Mouse (Mus musculus) intestine, embryonic 14.5 days (tissue): Measurements from ENCODE around the gene Abcf3. TPM values are rescaled to one million over a fixed set of nuclear protein-coding genes. Genes with fewer than 3 reads are reported as not detected.
A peak's percentile ranks its signal among the peaks of the same experiment; 100 is the strongest.

Source experiments
- ATAC-seq: fragments of 200-750 bp; cut with Nextera tagmentation; replicated peaks from 2 replicates; pipeline ENCODE4 v1.8.0; 2017; ENCODE audit warnings: low read depth, moderate number of reproducible peaks, moderate TSS enrichment, moderate library complexity; ENCODE audit not compliant: low FRiP score, low TSS enrichment
- DNase-seq: peaks from one replicate; pipeline ENCODE4 v3.0.0-alpha.2; 2018; ENCODE audit warnings: low spot score
- H3K27ac ChIP-seq: fragments of 300-500 bp; sonication (generic); 2 replicates; pipeline ENCODE4 v1.5.1; 2014; ENCODE audit warnings: low read depth, mild to moderate bottlenecking, control low read depth
- H3K27me3 ChIP-seq: fragments of 300-500 bp; sonication (generic); replicated peaks from 2 replicates; pipeline ENCODE4 v1.6.1; 2014; ENCODE audit warnings: low read length, control low read depth; ENCODE audit not compliant: control insufficient read depth, insufficient read depth
- H3K36me3 ChIP-seq: fragments of 300-500 bp; sonication (generic); 2 replicates; pipeline ENCODE4 v1.6.1; 2014; ENCODE audit warnings: low read length, control low read depth; ENCODE audit not compliant: control insufficient read depth, insufficient read depth
- H3K4me1 ChIP-seq: fragments of 300-500 bp; sonication (generic); replicated peaks from 2 replicates; pipeline ENCODE4 v1.6.1; 2014; ENCODE audit warnings: low read length, control low read depth, mixed read lengths; ENCODE audit not compliant: control insufficient read depth, insufficient read depth
- H3K4me2 ChIP-seq: fragments of 300-500 bp; sonication (generic); 2 replicates; pipeline ENCODE4 v1.6.1; 2014; ENCODE audit warnings: low read length
- H3K4me3 ChIP-seq: fragments of 300-500 bp; sonication (generic); 2 replicates; pipeline ENCODE4 v1.5.1; 2014; ENCODE audit warnings: low read depth, low read length, control low read depth, mixed read lengths
- H3K9ac ChIP-seq: fragments of 300-500 bp; sonication (generic); 2 replicates; pipeline ENCODE4 v1.6.1; 2014; ENCODE audit warnings: mild to moderate bottlenecking, low read length
- H3K9me3 ChIP-seq: fragments of 300-500 bp; sonication (generic); 2 replicates; pipeline ENCODE4 v1.6.1; 2016; ENCODE audit warnings: low read length, control low read depth; ENCODE audit not compliant: control insufficient read depth
- WGBS: fragments of 180-500 bp; shearing (Covaris S2); extraction: QIAGEN DNeasy Blood & Tissue Kit; methylation state at CpG from one replicate; pipeline ENCODE4 v1.1.7; 2014; 5-methylcytosine and 5-hydroxymethylcytosine counted together
- polyA plus RNA-seq: library from polyadenylated mRNA; unstranded; fragments of >200 nt; fragmentation: Nextera tagmentation; extraction: Ambion mirVana; gene quantifications from 2 replicates; pipeline ENCODE4 v1.2.1, GENCODE M21; 2014

Gene Abcf3
- polyA plus RNA-seq, result 47.9 and 55.5 TPM in 2 replicates

DNA sequence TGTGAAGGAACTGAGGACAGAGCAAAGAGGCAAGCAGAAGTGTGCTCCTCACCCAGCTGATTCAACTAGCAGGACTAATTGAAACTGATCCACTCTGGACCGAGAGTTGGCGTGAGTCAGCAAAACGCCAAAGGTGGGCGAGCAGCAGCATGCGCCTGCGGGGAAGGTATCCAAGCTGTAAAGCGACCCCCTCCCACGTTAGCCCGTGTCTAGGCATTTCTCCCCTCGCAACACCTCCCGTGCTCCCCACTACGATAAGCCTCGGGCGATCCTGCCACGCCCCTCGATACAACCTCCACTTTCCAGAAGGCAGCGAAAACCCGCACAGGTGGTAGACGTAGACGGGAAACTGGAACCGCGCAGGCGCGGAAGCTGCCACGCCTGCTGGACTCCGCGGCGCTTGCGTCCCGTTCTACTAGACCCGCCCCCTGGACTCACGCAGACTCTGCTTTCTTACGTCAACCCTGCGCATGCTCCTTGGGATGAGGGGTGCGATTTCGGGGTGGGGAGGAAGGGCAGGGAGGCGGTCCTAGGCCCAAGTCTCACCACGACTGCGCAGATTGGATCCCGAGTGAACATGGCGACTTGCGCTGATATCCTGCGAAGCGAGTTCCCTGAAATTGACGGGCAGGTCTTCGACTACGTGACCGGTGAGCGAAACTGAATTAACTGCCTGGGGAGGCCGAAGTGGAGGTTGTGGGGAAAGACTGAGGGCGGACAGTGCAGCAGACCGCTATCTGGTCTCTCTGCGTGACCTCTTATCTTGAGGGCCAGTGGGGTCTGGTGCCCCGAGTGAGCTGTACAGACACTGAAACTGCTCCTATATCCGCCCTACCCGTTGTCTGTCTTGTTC is at the start of gene Abcf3:
Gene Abcf3 (plus strand): TSS at position 482 of the 853 bp plus-strand sequence.
- Histone ChIP-seq H3K36me3 (peaks cover 63% of the 10 kb centered on the region), H3K4me3 (peak within 1 kb of the TSS; percentile 95), H3K27me3 (no peaks in the 10 kb centered on the region), H3K9ac (peak within 1 kb of the TSS; percentile 75), H3K4me2 (peak within 1 kb of the TSS; percentile 97), H3K4me1 (peaks cover 11% of the 10 kb centered on the region), H3K9me3 (no peaks in the 10 kb centered on the region), H3K27ac (peak within 1 kb of the TSS; percentile 34)
- under 1% methylated on average over 56 of the region's 56 CpGs for WGBS
- ATAC-seq (peak; percentile 96), DNase-seq (peak; percentile 93)

DNA sequence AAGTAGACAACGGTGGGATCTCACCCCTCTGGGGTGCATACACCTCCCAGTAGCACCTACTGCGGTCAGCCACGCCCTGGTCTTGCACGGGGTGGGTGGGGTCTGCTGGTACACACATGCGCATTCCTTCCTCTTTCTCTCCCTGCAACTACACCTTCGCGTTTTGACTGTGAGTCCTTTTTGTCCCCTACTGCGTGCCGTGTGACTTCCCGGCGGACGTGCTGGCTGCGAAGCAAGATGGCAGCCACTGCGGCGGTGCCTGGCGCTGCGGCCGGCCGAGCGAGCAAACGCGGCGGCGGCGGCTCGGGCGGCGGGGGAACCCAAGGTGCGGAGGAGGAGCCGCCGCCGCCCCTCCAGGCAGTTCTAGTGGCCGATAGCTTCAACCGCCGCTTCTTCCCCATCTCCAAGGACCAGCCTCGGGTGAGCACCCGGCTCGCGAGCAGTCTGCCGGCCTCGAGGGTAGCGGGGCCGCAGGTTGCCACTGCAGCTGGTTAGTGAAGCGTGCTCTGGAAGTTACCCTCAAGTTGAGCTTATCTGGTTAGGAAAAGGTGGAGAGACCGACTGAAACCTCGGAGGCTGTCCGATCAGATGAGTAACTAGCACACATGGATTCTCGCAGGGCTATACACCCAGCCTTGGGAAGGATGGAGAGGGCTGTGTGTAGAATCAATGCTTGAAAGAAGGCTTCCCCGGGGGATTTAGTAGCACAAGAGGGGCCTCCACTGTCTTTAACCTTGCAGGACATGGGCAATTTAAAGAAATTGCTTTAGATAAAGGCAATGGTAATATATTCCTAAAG is 49.5 kb upstream of the Abcf3 start, which contains the start of gene Eif2b5:
Gene Eif2b5 (plus strand): TSS at position 141 of the 799 bp plus-strand sequence.
- Histone ChIP-seq H3K4me3 (peak within 1 kb of the TSS; percentile 100), H3K27ac (peak within 1 kb of the TSS; percentile 62; the same call in 1 of the 2 replicates), H3K9ac (peak within 1 kb of the TSS; percentile 85), H3K36me3 (peaks cover 36% of the 10 kb centered on the region), H3K9me3 (no peaks in the 10 kb centered on the region), H3K4me2 (peak within 1 kb of the TSS; percentile 89), H3K4me1 (no peaks in the 10 kb centered on the region; the same call in 1 of the 2 replicates), H3K27me3 (no peaks in the 10 kb centered on the region)
- ATAC-seq (peak; percentile 93), DNase-seq (peak; percentile 93)
- under 1% methylated on average over 49 of the region's 49 CpGs for WGBS

GRCm38 (mm10) chr16:20506000-20506399 is 42.4 kb upstream of the Abcf3 start:
- H3K27ac ChIP-seq, result no peak overlapping the region
- no peak for ATAC-seq
- WGBS, result 81% methylated on average over 8 of the region's 8 CpGs

GRCm38 (mm10) chr16:20509349-20509748 is 39.0 kb upstream of the Abcf3 start:
- DNase-seq, result no peak
- ATAC-seq, result 0 out of 2 replicates have a peak, but pooled peaks have one; percentile 61
- H3K36me3 ChIP-seq, result peaks cover 76% of the 10 kb centered on the region
- H3K4me2 ChIP-seq, result no peak overlapping the region
- no peaks in the 10 kb centered on the region for H3K4me1 ChIP-seq
- H3K4me3 ChIP-seq, result no peak overlapping the region
- no peaks in the 10 kb centered on the region for H3K9me3 ChIP-seq
- H3K27ac ChIP-seq, result no peak overlapping the region
- H3K27me3 ChIP-seq, result no peaks in the 10 kb centered on the region
- no peak overlapping the region for H3K9ac ChIP-seq
- 74% methylated on average over 3 of the region's 3 CpGs for WGBS

More at GRCm38 (mm10) chr16:20506000-20506399, 42.4 kb upstream of the Abcf3 start:
- H3K4me2 ChIP-seq, result no peak overlapping the region
- H3K27me3 ChIP-seq, result no peaks in the 10 kb centered on the region
- no peak overlapping the region for H3K9ac ChIP-seq
- DNase-seq, result no peak
- peaks cover 100% of the 10 kb centered on the region for H3K36me3 ChIP-seq
- H3K4me3 ChIP-seq, result no peak overlapping the region
- H3K4me1 ChIP-seq, result no peaks in the 10 kb centered on the region
- no peaks in the 10 kb centered on the region for H3K9me3 ChIP-seq

- no peaks in the 10 kb centered on the region for H3K4me1 ChIP-seq
- H3K27ac ChIP-seq, result no peak overlapping the region
- no peaks in the 10 kb centered on the region for H3K27me3 ChIP-seq
- no peak for ATAC-seq
- DNase-seq, result no peak
- no peak overlapping the region for H3K4me3 ChIP-seq
- peaks cover 56% of the 10 kb centered on the region for H3K36me3 ChIP-seq
- no peak overlapping the region for H3K4me2 ChIP-seq
- 88% methylated on average over 7 of the region's 7 CpGs for WGBS
- H3K9ac ChIP-seq, result no peak overlapping the region
- H3K9me3 ChIP-seq, result no peaks in the 10 kb centered on the region
Observed at GRCm38 (mm10) chr16:20511277-20511847, 37.0 kb upstream of the Abcf3 start.

GRCm38 (mm10) chr16:20516032-20516431 is 32.3 kb upstream of the Abcf3 start:
- Histone ChIP-seq H3K4me2 (peak overlapping the region; percentile 65), H3K36me3 (peaks cover 19% of the 10 kb centered on the region), H3K4me1 (peaks cover 10% of the 10 kb centered on the region), H3K27me3 (no peaks in the 10 kb centered on the region), H3K9me3 (no peaks in the 10 kb centered on the region), H3K9ac (peak overlapping the region; percentile 96; the same call in 1 of the 2 replicates), H3K27ac (peak overlapping the region; percentile 54; the same call in 1 of the 2 replicates), H3K4me3 (peak overlapping the region; percentile 95)
- DNase-seq (no peak), ATAC-seq (no peak)

DNA sequence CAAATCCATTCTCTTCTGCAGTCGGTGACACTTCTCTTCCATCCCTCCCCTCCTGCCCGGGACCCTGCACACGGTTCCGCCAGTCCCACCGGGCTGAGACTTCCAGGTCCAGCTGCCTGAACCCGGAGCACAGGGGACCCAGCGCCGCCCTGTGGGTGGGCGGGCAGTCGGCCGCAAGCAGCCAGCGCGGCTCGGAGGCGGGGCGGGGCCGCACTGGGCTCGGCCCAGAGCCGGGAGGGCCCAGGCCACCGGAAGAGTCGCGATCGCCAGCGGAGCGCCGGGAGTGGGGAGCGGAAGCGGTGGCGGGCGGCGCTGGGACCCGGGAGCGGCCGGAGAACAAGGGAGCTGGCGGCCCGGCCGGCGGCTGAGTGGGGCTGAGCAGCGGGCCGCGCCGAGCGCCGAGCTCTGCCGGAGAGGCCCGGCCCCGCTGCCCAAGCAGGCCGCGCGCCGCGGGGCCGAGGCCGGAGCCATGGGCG is 31.6 kb upstream of the Abcf3 start, which contains the start of gene Dvl3:
Gene Dvl3 (plus strand): TSS at position 257 of the 476 bp plus-strand sequence.
- H3K9me3 ChIP-seq, result no peaks in the 10 kb centered on the region
- H3K27ac ChIP-seq, result peak within 1 kb of the TSS; percentile 93
- peaks cover 20% of the 10 kb centered on the region for H3K36me3 ChIP-seq
- peaks cover 10% of the 10 kb centered on the region for H3K4me1 ChIP-seq
- peak within 1 kb of the TSS; percentile 95 for H3K4me3 ChIP-seq
- peak; percentile 94 for ATAC-seq
- H3K4me2 ChIP-seq, result peak within 1 kb of the TSS; percentile 85
- WGBS, result under 1% methylated on average over 54 of the region's 55 CpGs
- H3K27me3 ChIP-seq, result no peaks in the 10 kb centered on the region
- DNase-seq, result peak; percentile 90
- H3K9ac ChIP-seq, result peak within 1 kb of the TSS; percentile 96

DNA sequence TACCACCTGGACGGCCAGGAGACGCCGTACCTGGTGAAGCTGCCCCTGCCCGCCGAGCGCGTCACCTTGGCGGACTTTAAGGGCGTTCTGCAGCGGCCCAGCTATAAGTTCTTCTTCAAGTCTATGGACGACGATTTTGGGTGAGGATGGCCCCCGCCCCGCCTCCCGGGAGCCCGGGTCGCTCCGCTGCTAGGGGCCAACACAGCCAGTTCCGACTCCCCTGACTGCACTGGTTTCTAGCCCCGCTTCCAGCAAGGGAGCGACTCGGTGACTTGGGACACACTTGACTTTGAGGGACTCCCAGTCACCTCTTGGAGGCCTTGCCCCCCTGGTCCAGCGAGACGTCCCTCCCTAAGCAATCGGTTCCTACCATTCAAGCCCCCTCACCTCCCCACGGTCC is 31.2 kb upstream of the Abcf3 start:
- Histone ChIP-seq H3K27me3 (no peaks in the 10 kb centered on the region), H3K9me3 (no peaks in the 10 kb centered on the region), H3K4me2 (peak overlapping the region; percentile 85), H3K4me3 (peak overlapping the region; percentile 95), H3K4me1 (peaks cover 10% of the 10 kb centered on the region), H3K27ac (peak overlapping the region; percentile 93), H3K36me3 (peaks cover 21% of the 10 kb centered on the region), H3K9ac (peak overlapping the region; percentile 96)
- 0% methylated on average over 26 of the region's 26 CpGs for WGBS
- peak; percentile 41 for ATAC-seq
- DNase-seq, result no peak
